Mouse (Mus musculus): Measurements from ENCODE around the gene Ccdc191.

Gene Ccdc191

DNA sequence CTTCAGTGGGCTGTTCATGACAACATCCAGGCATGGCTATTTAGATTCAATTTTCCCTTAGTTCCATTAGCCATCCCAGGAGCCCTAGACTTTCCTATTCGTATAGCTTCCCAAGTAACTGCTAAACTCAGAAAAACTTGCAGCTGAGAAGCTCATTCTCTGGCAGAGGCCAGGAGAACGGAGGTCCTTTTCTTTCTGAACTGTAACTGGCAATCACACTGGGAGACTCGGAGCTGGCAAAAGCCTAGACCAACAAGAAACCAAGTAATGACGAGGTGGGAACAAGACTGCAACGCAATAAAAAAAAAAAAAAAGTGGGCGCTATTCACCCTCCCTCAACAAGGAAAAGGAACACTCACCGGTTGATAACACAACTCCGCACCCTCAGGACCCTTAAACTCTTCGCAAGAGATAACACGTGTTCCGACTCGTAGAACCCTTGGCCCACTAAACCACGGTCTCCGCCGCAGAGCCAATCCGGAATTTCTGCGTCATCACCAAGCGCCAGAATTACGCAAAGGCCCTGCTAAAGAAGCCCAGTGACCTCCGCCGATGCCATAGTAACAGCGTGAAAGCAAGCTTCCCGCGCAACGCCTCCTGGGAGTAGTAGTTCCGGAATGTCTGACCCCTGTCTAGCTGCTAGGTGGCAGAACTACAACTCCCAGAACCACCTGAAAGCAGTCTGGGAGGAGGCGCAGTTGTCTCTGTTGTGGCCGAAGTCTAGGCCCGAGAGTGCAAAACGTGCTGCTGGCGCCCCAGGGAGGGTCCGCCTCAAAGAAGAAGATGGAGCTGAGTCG is at the start of gene Ccdc191:
Gene Ccdc191 (plus strand): TSS at position 593 of the 797 bp plus-strand sequence.
- DNase-seq (ENCODE audit: low read depth, low spot score): peak; percentile 100
- no peaks in the 10 kb centered on the region for H3K36me3 ChIP-seq (ENCODE audit: control insufficient read depth, insufficient read depth, low read length, poor library complexity, severe bottlenecking)
- no peaks in the 10 kb centered on the region for H3K27me3 ChIP-seq (ENCODE audit: control insufficient read depth, insufficient read depth, low read length, poor library complexity, severe bottlenecking)

DNA sequence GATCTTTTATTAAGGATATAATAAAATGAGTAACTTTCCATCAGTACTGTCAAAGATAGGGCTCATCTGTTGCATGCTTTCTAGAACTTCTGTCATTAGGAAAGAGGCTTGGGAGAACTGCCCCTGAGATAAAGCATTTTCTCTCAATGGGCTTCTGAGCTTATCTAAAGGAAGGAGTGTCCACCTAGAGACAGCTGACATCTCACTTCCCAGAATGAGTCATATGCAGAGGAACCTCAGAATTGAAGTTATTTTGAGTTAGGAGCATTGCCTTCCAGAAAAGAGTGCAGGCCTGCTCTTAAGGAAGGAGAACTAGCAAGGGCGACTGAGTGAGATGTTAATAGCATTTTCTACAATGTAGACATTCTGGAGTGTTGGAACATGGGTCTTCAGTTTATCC is 48.4 kb upstream of the Ccdc191 start:
- Histone ChIP-seq H3K36me3 (ENCODE audit: control insufficient read depth, insufficient read depth, low read length, poor library complexity, severe bottlenecking) (no peaks in the 10 kb centered on the region), H3K27me3 (ENCODE audit: control insufficient read depth, insufficient read depth, low read length, poor library complexity, severe bottlenecking) (no peaks in the 10 kb centered on the region)
- no peak for DNase-seq (ENCODE audit: low read depth, low spot score)

DNA sequence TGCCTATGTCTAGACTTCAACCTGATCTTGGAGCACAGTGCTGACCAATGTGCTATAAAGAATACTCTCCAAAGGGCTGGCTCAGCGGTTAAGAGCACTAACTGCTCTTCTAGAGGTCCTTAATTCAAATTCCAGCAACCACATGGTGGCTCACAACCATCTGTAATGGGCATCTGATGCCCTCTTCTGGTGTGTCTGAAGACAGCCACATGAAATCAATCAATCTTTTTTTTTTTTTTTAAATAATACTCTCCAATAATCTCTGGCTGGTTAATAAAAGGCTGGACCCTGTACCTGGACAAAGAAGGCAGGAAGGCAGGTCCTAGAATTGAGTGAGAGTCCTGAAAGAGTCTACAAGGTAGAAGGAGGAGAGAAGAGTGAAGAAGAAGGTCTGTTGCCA is 39.8 kb upstream of the Ccdc191 start:
- DNase-seq (ENCODE audit: low read depth, low spot score): no peak
- no peaks in the 10 kb centered on the region for H3K27me3 ChIP-seq (ENCODE audit: control insufficient read depth, insufficient read depth, low read length, poor library complexity, severe bottlenecking)
- no peaks in the 10 kb centered on the region for H3K36me3 ChIP-seq (ENCODE audit: control insufficient read depth, insufficient read depth, low read length, poor library complexity, severe bottlenecking)

DNA sequence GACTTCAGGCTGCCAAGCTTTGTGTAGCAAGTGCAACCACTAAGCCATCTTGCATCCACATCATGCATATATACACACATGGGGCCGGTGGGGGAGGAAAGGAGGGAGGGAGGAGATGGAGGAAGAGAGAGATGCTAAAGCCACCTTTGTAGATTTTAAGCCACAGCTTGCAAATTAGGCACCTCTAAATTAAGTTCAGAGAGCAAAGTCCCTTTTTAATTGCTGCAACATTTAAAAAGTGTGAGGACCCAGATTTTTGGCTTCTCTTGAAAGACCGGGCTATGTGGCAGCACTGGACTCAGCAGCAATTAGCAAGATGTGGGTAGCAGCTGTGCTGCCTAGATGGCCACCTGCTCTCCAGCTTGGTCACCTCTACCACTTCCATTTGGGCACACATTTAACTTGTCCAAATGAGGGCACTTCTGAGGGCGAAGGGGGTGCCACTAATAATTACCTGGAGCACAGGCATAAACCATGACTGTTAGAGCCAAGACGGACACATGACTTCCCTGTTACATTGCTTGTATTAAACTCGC is 30.6 kb upstream of the Ccdc191 start:
- Histone ChIP-seq H3K36me3 (ENCODE audit: control insufficient read depth, insufficient read depth, low read length, poor library complexity, severe bottlenecking) (no peaks in the 10 kb centered on the region), H3K27me3 (ENCODE audit: control insufficient read depth, insufficient read depth, low read length, poor library complexity, severe bottlenecking) (no peaks in the 10 kb centered on the region)
- no peak for DNase-seq (ENCODE audit: low read depth, low spot score)

DNA sequence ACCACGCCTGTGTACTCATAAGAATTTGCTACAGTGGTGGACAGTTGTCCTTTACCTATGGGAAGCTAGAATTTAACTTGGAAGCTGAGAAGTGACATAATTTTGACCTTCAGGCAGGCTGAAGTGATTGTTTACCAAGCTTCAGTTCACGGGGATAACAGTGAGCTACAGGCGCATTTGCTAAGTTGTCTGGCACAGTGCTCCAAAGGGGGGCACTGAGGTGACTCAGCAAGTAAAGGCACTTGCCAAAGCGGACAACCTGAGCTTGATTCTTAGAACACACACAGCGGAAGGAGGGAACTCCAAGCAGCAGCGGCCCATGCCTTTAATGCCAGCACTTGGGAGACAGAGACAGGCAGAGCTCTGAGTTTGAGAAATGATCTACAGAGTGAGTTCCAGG is 29.0 kb upstream of the Ccdc191 start:
- DNase-seq (ENCODE audit: low read depth, low spot score): no peak
- Histone ChIP-seq H3K27me3 (ENCODE audit: control insufficient read depth, insufficient read depth, low read length, poor library complexity, severe bottlenecking) (no peaks in the 10 kb centered on the region), H3K36me3 (ENCODE audit: control insufficient read depth, insufficient read depth, low read length, poor library complexity, severe bottlenecking) (no peaks in the 10 kb centered on the region)

DNA sequence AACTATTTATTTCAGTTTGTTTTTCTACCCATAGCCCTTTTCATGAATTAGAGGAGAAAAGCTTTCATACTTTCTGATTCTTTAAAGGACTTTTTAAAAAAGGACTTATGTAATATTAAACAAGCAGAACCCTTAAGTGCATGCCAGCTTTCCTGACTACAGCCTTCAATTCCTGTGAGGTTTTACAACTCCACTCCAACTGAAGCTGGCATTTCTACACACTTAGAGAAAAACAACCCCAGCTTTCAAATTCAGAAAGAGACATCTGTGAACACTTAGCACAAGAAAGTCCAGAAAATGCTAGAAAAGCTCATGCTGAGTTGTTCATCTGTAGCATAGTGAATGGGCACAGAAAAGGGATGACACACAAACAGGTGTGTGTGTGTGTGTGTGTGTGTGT is 19.8 kb upstream of the Ccdc191 start:
- no peak for DNase-seq (ENCODE audit: low read depth, low spot score)
- H3K36me3 ChIP-seq (ENCODE audit: control insufficient read depth, insufficient read depth, low read length, poor library complexity, severe bottlenecking): peaks cover 12% of the 10 kb centered on the region; the same call in 1 of the 2 replicates
- no peaks in the 10 kb centered on the region for H3K27me3 ChIP-seq (ENCODE audit: control insufficient read depth, insufficient read depth, low read length, poor library complexity, severe bottlenecking)

DNA sequence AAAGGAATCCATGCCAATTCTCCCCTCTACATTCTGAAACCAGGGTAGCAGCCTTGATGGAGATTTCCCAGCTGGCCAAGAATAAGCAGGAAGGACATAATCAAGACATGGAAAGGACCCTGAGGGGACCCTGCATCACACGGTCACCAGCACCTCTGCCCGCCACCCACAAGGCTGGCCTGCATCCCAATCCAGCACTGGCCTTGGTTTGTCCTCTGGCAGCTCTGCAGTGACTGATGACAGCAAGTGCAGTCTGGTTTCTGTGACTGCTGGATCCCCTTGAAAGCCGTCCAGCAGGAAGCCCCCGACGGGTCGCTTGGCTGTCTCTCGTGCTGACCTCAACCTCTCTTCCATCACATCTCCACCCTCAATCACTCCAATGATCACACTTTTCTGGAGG is 18.2 kb upstream of the Ccdc191 start:
- no peaks in the 10 kb centered on the region for H3K27me3 ChIP-seq (ENCODE audit: control insufficient read depth, insufficient read depth, low read length, poor library complexity, severe bottlenecking)
- peaks cover 15% of the 10 kb centered on the region; the same call in 1 of the 2 replicates for H3K36me3 ChIP-seq (ENCODE audit: control insufficient read depth, insufficient read depth, low read length, poor library complexity, severe bottlenecking)
- no peak for DNase-seq (ENCODE audit: low read depth, low spot score)

DNA sequence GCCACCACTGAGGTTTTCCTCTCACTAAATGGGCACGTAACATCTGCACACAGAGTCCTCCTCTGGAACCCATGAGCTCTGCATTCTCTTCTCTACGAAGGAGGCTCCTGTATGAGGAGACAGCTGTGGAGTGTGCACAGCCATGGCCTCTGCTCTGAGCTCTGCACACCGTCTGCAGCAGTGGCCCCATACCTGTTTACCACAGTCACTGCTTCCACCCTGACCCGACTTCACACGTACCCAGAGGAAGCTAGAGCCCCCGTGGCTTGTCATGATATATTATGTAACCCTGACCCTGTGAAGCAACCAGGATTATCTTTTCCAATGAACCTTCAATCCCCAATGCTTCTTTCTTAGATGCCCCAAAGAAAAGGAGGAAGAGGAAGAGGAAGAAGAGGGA is 9.8 kb upstream of the Ccdc191 start:
- DNase-seq (ENCODE audit: low read depth, low spot score): no peak
- peaks cover 3% of the 10 kb centered on the region; the same call in 1 of the 2 replicates for H3K36me3 ChIP-seq (ENCODE audit: control insufficient read depth, insufficient read depth, low read length, poor library complexity, severe bottlenecking)
- H3K27me3 ChIP-seq (ENCODE audit: control insufficient read depth, insufficient read depth, low read length, poor library complexity, severe bottlenecking): no peaks in the 10 kb centered on the region

DNA sequence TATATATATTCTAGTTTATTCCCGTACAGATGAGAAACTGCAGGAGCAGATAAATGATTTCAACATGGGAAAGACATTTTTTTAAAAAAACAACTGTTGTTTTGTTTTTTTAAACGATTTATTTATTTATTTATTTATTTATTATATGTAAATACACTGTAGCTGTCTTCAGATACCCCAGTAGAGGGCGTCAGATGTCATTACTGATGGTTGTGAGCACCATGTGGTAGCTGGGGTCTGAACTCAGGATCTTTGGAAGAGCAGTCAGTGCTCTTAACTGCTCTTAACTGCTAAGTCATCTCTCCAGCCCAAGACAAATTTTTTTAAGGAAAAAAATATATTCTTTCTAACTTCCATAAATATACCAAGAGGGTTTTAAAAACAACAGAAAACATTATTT is 8.0 kb upstream of the Ccdc191 start:
- peak; percentile 54 for DNase-seq (ENCODE audit: low read depth, low spot score)
- Histone ChIP-seq H3K36me3 (ENCODE audit: control insufficient read depth, insufficient read depth, low read length, poor library complexity, severe bottlenecking) (no peaks in the 10 kb centered on the region), H3K27me3 (ENCODE audit: control insufficient read depth, insufficient read depth, low read length, poor library complexity, severe bottlenecking) (no peaks in the 10 kb centered on the region)

DNA sequence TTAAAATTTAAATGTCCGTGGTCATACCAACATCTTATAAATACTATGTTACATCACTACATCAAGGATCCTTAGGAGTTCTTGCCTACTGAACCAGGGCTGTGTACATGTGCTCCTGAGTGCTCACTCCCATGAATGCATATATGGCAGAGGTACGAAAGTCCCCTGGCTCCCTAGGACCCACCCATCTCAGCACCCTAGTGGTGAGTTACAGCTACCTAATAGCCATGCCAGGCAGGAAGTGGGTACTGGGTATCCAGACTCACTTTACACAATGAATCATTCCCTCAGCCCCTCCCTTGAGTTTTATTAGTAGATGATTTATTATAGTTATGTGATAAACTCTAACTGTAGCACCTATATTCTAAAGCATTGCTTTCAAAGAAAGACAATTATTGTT is 7.3 kb upstream of the Ccdc191 start:
- no peaks in the 10 kb centered on the region for H3K36me3 ChIP-seq (ENCODE audit: control insufficient read depth, insufficient read depth, low read length, poor library complexity, severe bottlenecking)
- H3K27me3 ChIP-seq (ENCODE audit: control insufficient read depth, insufficient read depth, low read length, poor library complexity, severe bottlenecking): no peaks in the 10 kb centered on the region
- peak; percentile 6 for DNase-seq (ENCODE audit: low read depth, low spot score)

DNA sequence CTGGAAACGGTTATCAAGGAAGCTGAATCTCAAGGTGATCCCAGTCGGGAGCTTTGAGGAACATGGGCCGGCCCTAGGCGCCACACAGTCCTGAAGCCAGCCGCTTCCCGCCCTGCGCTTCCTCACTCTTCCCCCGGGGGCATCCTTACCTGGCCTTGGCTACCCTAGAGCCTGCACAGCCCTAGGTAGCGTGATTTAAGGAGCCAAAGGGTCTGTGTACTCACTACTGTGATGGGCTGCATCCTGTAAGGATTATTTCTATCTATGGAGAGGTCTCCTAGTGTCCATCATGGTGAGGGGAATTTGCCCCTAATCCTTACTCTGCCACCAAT is 371 bp downstream of the Ccdc191 start:
- DNase-seq (ENCODE audit: low read depth, low spot score): no peak

DNA sequence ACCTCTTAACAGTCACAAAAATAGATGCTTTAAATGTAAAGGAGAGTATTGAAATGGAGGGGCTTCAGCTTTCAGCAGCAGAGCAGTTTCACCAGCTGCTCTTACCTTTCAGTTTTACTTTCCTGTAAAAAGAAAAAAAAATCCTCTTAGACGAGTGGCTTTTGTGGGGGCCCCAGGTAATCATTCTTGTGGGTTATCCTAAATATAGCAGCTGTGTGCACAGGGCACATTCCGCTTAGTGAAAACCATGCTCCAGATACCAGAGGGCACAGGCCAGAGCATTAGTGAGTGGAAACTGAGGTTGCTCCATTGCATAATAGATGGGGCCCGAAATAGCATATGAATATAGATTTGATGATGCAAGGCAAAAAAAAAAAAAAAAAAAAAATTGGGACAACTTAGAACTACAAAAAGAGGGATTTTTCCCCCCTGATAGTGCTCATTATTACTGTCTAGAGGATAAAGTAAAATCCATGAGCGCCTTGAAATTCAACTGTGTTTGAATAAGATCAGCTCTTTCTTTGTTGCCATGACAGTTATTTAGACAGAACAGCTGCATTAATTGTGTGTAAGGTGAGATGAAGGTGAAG is 1.2 kb downstream of the Ccdc191 start:
- Histone ChIP-seq H3K36me3 (ENCODE audit: control insufficient read depth, insufficient read depth, low read length, poor library complexity, severe bottlenecking) (no peaks in the 10 kb centered on the region), H3K27me3 (ENCODE audit: control insufficient read depth, insufficient read depth, low read length, poor library complexity, severe bottlenecking) (no peaks in the 10 kb centered on the region)
- DNase-seq (ENCODE audit: low read depth, low spot score): no peak

More for the DNA sequence above, 371 bp downstream of the Ccdc191 start:
- no peaks in the 10 kb centered on the region for H3K27me3 ChIP-seq (ENCODE audit: control insufficient read depth, insufficient read depth, low read length, poor library complexity, severe bottlenecking)
- H3K36me3 ChIP-seq (ENCODE audit: control insufficient read depth, insufficient read depth, low read length, poor library complexity, severe bottlenecking): no peaks in the 10 kb centered on the region

DNA sequence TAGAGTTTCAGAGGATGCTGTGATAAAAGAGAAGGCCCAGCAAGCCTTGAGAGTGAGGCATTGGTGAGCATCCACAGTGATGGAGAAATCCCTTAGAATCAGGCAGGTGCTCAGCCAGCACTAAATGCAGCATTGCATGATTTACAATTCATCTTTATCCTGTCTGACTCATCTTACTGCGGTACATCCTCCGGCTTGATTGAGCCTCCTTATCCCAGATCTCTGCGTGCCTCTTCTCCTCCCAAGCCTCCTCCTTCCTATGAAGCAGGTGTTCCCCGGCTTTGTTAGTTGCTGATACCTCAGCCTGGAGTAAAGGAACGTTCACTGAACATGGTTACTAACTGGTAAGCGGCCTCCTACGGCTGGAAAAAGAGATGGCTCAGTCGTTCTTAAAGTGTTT is 4.9 kb downstream of the Ccdc191 start:
- Histone ChIP-seq H3K36me3 (ENCODE audit: control insufficient read depth, insufficient read depth, low read length, poor library complexity, severe bottlenecking) (no peaks in the 10 kb centered on the region), H3K27me3 (ENCODE audit: control insufficient read depth, insufficient read depth, low read length, poor library complexity, severe bottlenecking) (no peaks in the 10 kb centered on the region)
- no peak for DNase-seq (ENCODE audit: low read depth, low spot score)

DNA sequence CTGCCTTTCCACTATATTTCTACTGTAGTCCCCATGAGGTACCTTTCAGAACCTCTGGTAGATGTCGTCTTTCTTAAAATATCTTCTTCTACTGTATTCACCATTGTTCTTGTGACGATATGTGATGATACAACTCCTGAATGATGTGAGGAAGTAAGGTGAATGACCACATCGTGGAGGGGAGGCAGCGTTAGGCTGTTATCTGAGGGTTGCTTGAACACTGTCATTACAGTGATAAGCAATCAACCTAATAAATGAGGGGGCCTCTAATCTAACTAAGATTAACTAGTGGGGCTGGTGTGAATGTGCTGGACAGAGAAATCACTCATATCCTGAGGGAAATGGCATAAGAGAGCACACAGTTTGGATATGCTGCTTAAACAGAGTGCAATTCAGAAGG is 10.5 kb downstream of the Ccdc191 start:
- Histone ChIP-seq H3K27me3 (ENCODE audit: control insufficient read depth, insufficient read depth, low read length, poor library complexity, severe bottlenecking) (no peaks in the 10 kb centered on the region), H3K36me3 (ENCODE audit: control insufficient read depth, insufficient read depth, low read length, poor library complexity, severe bottlenecking) (no peaks in the 10 kb centered on the region)
- DNase-seq (ENCODE audit: low read depth, low spot score): no peak

DNA sequence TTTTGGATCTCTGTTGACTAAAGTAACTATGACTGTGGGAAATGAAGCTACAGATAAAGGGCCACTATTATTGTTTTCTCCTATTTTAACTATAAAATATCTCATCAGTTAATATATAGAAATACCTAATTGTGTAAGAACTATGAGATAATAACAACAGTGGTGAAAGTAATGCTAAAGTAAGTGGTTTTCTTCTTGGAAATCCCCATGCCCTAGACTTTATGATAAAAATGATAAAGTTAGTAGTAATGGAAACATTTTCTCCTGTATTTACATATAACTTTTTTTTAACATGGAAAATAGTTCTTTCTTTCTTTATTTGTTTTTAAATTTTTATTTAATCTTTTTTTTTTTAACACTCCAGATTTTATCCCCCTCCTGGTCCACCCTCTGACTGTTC is 11.0 kb downstream of the Ccdc191 start:
- no peak for DNase-seq (ENCODE audit: low read depth, low spot score)
- no peaks in the 10 kb centered on the region for H3K36me3 ChIP-seq (ENCODE audit: control insufficient read depth, insufficient read depth, low read length, poor library complexity, severe bottlenecking)
- H3K27me3 ChIP-seq (ENCODE audit: control insufficient read depth, insufficient read depth, low read length, poor library complexity, severe bottlenecking): no peaks in the 10 kb centered on the region
